Mouse (Mus musculus) ES-Bruce4 (cell line): ENCODE measurements around the gene Zfp652. TPM values are rescaled to one million over a fixed set of nuclear protein-coding genes. Genes with fewer than 3 reads are reported as not detected.

Source experiments
- H3K27ac ChIP-seq: 2 replicates; pipeline ENCODE4 v1.5.1; 2012; ENCODE audit warnings: low read length, inconsistent platforms; ENCODE audit not compliant: insufficient read depth
- H3K27me3 ChIP-seq: 2 replicates; pipeline ENCODE4 v1.6.1; 2012; ENCODE audit warnings: mild to moderate bottlenecking, low read length, inconsistent platforms; ENCODE audit not compliant: control insufficient read depth, poor library complexity, insufficient read depth, severe bottlenecking
- H3K36me3 ChIP-seq: 2 replicates; pipeline ENCODE4 v1.6.1; 2012; ENCODE audit warnings: inconsistent platforms, mild to moderate bottlenecking, low read length, moderate library complexity; ENCODE audit not compliant: control insufficient read depth, poor library complexity, insufficient read depth, severe bottlenecking
- H3K4me1 ChIP-seq: one replicate; pipeline ENCODE4 v1.8.1; 2011; ENCODE audit warnings: low read length; ENCODE audit not compliant: control insufficient read depth, insufficient read depth
- H3K4me3 ChIP-seq: 2 replicates; pipeline ENCODE4 v1.5.1; 2011; ENCODE audit warnings: low read depth, mild to moderate bottlenecking, low read length
- H3K9ac ChIP-seq: 2 replicates; pipeline ENCODE4 v1.6.1; 2012; ENCODE audit warnings: low read depth, mild to moderate bottlenecking, inconsistent platforms; ENCODE audit not compliant: poor library complexity, severe bottlenecking
- H3K9me3 ChIP-seq: replicated peaks from 2 replicates; pipeline ENCODE4 v1.6.1; 2012; ENCODE audit warnings: mild to moderate bottlenecking, low read length, inconsistent platforms; ENCODE audit not compliant: control insufficient read depth, poor library complexity, insufficient read depth, severe bottlenecking
- CTCF ChIP-seq: IDR thresholded peaks from one replicate; pipeline ENCODE4 v1.8.1; 2011; ENCODE audit warnings: low read depth, low read length
- EP300 ChIP-seq: IDR thresholded peaks from 2 replicates; pipeline ENCODE4 v1.6.1; 2011; ENCODE audit warnings: low read depth, low read length; ENCODE audit not compliant: insufficient read depth
- POLR2A ChIP-seq: IDR thresholded peaks from one replicate; pipeline ENCODE4 v1.8.1; 2011; ENCODE audit warnings: low read length; ENCODE audit not compliant: insufficient read depth
- polyA plus RNA-seq: library from polyadenylated mRNA; stranded (reverse); fragments of >200 nt; gene quantifications from 2 replicates; pipeline ENCODE4 v1.2.4, GENCODE M21; 2011; ENCODE audit warnings: low read depth; ENCODE audit not compliant: missing spikeins, insufficient read depth, insufficient read length

The Zfp652 gene
- polyA plus RNA-seq, 1 experiment = 41.4 TPM

DNA sequence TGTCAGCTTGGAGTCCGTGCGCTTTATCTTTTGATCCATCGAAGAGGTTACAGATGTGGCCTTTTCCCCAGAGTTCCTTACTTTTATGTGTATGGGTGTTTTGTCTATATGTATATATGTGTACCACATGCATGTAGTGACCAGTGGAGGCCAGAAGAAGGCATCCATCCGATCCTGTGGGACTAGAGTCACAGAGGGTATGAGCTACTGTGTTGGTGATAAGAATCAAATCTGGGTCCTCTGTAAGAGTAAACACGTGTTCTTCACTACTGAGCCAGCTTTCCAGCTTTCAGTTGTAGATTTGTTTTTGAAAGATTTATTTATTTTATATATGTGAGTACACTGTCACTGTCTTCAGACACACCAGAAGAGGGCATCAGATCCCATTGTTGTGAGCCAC, 15.5 kb downstream of the Zfp652 start:
- Histone ChIP-seq H3K27me3 (no peaks in the 10 kb centered on the region), H3K4me3 (no peak overlapping the region)

DNA sequence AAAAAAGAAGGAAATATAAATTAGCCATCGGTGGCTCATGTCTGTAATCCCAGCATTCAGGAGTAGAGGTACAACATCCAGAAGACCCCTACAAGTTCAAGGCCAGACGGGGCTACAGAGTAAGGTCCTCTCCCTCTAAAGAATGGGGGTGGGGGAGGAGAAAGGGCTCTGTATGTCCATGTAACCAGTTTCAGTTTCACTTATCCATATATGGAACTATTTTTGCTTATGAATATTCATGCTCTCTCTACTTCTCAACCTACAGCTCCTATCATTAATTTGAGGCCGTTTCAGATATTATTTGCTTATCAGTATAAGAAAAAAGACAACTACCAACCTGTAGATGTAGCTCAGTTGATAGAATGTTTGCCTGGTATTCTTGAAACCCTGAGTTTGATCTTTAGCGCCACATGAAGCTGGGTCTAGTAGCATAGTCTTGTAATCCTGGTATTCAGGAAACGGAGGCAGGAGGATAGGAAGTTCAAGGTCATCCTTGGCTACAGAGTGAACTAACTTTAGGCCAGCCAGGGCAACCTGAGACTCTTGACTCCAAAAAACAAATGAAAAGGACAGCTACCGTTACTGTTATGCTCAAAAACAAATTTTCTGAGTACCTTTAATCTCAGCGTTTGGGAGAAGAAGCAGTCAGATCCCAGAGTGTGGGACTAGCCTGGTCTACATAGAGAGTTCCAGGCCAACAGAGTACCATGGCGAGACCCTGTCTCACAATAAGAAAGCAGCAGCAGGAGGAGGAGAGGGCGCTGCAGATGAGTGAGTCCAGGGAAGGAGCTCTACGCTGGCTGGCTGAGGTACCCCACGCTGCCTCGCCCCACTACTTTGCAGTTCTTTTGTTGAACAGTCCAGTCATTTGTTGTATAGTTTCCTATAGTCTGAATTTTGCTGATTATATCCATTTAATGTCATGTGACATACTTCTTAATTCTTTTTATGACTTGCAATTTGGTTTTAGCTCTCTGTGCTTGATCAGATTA, 16.7 kb downstream of the Zfp652 start:
- Histone ChIP-seq H3K27me3 (no peaks in the 10 kb centered on the region), H3K4me1 (peaks cover 1% of the 10 kb centered on the region)

More for the DNA sequence above, 15.5 kb downstream of the Zfp652 start:
- no peak overlapping the region for H3K27ac ChIP-seq
- H3K4me1 ChIP-seq = peaks cover 1% of the 10 kb centered on the region
- H3K9ac ChIP-seq = no peak overlapping the region
- no peaks in the 10 kb centered on the region for H3K36me3 ChIP-seq
- no peaks in the 10 kb centered on the region for H3K9me3 ChIP-seq
- no peak for TF ChIP-seq EP300
- TF ChIP-seq POLR2A = no peak
- TF ChIP-seq CTCF = no peak

DNA sequence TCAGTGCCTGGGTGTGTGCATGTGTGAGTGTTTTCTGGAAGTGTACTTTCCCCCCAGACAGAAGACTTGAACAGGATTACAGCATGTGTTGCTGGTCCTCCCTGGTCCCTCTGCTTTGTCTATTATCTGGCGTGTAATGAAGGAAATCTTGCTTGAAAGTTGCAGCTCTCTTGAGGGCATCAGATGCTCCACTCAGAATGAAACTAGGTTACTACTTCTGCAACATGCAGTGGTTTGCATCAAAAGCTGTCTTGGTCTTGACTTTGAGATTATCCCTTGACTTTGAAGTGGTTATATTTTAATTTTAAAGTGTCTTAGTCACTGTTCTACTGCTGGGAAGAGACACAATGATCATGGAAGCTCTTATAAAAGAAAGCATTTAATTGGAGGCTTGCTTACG, 22.0 kb downstream of the Zfp652 start:
- Histone ChIP-seq H3K9me3 (0 out of 2 replicates have a peak, but pooled peaks cover 3% of the 10 kb centered on the region), H3K27ac (no peak overlapping the region), H3K4me3 (no peak overlapping the region), H3K4me1 (no peaks in the 10 kb centered on the region), H3K36me3 (no peaks in the 10 kb centered on the region), H3K27me3 (no peaks in the 10 kb centered on the region), H3K9ac (no peak overlapping the region)
- TF ChIP-seq EP300 (no peak), POLR2A (no peak), CTCF (no peak)

More for the DNA sequence above, 16.7 kb downstream of the Zfp652 start:
- Histone ChIP-seq H3K36me3 (no peaks in the 10 kb centered on the region), H3K9me3 (no peaks in the 10 kb centered on the region), H3K9ac (no peak overlapping the region), H3K27ac (no peak overlapping the region), H3K4me3 (no peak overlapping the region)
- TF ChIP-seq EP300 (no peak), POLR2A (no peak), CTCF (no peak)

DNA sequence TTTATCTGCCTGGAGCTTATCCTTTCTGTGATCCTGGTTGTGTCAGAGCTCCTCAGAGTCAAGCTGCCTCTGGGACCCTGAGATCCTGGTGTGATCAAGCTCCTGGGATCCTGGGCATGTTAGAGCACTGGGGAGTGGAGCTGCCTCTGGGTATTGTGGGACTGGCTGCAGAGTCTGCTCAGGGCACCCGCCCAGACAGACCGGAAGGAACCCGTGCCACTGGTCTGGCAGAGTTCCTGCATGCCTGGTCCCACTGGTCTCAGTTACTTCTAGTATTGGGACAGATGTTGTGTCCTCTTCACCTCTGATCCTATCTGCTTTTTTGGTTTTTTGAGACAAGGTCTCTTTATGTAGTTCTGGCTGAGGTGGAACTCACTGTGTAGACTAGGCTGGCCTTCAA, 25.3 kb downstream of the Zfp652 start:
- H3K4me3 ChIP-seq = no peak overlapping the region
- no peak overlapping the region for H3K27ac ChIP-seq
- TF ChIP-seq EP300 (no peak), CTCF (no peak)
- no peak overlapping the region for H3K9ac ChIP-seq
- H3K9me3 ChIP-seq = 0 out of 2 replicates have a peak, but pooled peaks cover 3% of the 10 kb centered on the region
- no peaks in the 10 kb centered on the region for H3K27me3 ChIP-seq
- H3K4me1 ChIP-seq = no peaks in the 10 kb centered on the region
- no peaks in the 10 kb centered on the region for H3K36me3 ChIP-seq

DNA sequence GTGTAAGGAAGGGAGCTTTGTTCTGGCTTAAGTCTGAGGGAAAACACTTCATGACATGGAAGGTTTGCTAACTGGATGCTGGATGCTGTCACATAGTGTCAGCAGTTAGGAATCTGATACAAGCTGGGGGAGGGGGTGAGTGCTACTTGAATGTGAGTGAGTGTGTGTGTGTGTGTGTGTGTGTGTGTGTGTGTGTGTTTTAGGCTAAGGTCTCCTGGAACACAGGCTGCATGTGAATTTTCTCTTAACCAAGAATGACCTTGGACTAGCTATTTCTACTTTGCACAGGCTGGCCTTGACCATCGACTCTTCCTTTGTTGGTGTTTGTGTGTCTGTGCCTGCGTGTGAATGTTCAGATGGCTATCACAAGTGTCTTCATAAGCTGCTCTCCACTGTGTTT, 32.0 kb downstream of the Zfp652 start:
- TF ChIP-seq CTCF = no peak
- TF ChIP-seq EP300 = no peak
- TF ChIP-seq POLR2A = no peak
- H3K4me3 ChIP-seq = no peak overlapping the region
- H3K9me3 ChIP-seq = no peaks in the 10 kb centered on the region
- peaks cover 5% of the 10 kb centered on the region for H3K36me3 ChIP-seq
- no peak overlapping the region for H3K9ac ChIP-seq
- H3K27me3 ChIP-seq = no peaks in the 10 kb centered on the region
- H3K27ac ChIP-seq = no peak overlapping the region
- H3K4me1 ChIP-seq = no peaks in the 10 kb centered on the region

DNA sequence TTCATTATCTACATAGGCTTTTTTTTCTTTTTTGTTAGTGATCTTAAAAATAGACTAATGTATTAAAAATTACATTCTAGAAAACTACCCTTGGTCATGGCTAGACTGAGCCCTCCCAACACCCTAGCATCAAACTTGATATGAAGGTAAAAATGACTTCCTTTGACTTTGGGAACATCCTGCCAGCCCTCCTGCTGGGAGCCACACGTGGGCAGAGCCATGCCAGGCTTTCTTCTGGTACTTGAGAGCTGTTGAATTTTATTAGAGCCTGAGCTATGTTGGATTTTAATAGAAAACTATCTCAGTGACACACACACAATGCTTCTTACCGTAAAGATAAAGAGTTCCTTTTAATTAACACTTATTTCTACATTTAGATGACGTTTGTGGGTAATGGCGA, 34.3 kb downstream of the Zfp652 start:
- H3K9me3 ChIP-seq = no peaks in the 10 kb centered on the region
- peaks cover 16% of the 10 kb centered on the region for H3K36me3 ChIP-seq
- no peak overlapping the region for H3K9ac ChIP-seq
- no peak overlapping the region for H3K27ac ChIP-seq
- TF ChIP-seq EP300 = no peak
- no peak for TF ChIP-seq POLR2A
- no peak for TF ChIP-seq CTCF
- H3K4me1 ChIP-seq = no peaks in the 10 kb centered on the region
- H3K4me3 ChIP-seq = no peak overlapping the region
- H3K27me3 ChIP-seq = no peaks in the 10 kb centered on the region
